Mouse (Mus musculus): Measurements from ENCODE around the gene Gnb5.
A peak's percentile ranks its signal among the peaks of the same experiment; 100 is the strongest.

DNA sequence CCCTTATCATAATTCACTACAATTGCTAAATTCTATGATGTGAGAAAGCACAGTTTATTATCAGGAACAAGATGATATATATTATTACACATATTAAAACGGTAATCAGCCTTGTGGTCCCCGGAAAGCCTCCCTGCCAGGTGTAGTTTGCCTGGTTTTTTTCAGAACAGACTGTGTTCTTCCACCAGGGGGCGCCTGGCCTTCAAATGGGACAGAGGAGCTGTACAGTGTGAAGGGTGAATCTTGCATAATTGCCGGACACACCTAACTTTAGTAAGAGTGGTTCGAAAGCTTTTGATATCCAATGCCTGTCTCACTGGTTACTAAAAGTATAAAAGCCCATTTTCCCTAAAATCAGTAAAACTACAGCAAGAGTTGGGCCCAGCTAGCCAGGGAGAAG, 55.6 kb downstream of the Gnb5 start:
- TF ChIP-seq CTCF (IDR thresholded peaks at IDR 0.05; ENCODE audit: low read depth, low read length), result peak; percentile 70
- TF ChIP-seq POLR2A (IDR thresholded peaks at IDR 0.05; ENCODE audit: extremely low read depth, insufficient read depth, low read length), result no peak

Data from liver, adult 2 months (tissue).